In the genomic region with DNA sequence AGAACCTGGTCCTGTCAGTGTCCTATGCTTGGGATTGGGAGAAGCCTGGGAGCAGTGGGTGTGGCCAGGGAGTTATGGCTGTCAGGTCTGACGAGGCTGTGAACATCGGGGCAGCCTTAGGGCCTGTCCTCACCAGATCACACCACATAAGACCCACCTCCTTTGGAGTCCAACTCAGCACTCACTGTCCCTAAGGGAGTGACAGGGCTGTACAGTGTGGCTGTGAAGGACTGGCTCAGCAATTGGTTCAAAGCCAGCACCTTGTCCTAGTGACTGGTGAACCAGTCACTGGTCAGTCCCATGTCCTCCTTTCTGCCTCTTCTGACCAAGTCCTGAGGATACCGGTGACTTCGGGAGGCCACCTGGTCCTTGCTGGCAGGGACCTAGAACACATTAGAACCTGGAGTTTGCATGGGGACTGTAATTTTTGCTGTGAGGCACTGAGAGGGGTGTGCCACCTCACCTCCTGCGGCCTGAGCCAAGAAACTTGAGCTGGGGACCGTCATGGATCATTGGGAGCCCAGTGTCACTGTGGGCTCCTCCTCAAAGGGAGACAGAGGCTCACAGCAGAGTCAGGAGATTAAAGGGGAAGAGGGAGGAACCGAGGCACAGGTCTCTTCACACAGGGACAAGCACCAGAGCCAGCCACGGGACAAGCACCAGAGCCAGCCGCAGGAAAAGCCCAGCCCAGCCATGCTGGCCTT, we compare ENCODE assay signal across 8 mouse cellular contexts. TPM values are rescaled to one million over a fixed set of nuclear protein-coding genes. Genes with fewer than 3 reads are reported as not detected.
DNase-seq lines count a peak whose midpoint lies in the region; ATAC-seq and TF ChIP-seq lines count a peak whose summit lies in the region.

No protein-coding gene starts in this region.

- H3K4me2 ChIP-seq in heart, embryonic 13.5 days, result peak overlapping the region; percentile 97; the same call in 1 of the 2 replicates
- H3K4me2 ChIP-seq in embryonic facial prominence, embryonic 12.5 days (replicated peaks), result no peak overlapping the region
- H3K4me2 ChIP-seq in limb, embryonic 15.5 days, result no peak overlapping the region

- peak overlapping the region; percentile 100 for H3K27ac ChIP-seq in heart, embryonic 13.5 days (replicated peaks)
- H3K27ac ChIP-seq in embryonic facial prominence, embryonic 12.5 days, result peak overlapping the region; percentile 36; the same call in 1 of the 2 replicates
- H3K27ac ChIP-seq in limb, embryonic 15.5 days, result peak overlapping the region; percentile 98

- intact Hi-C loops in heart, postnatal 36 days (cut with DNase I), result loop anchor here (2.0 kb wide), 2 partner anchors 15 to 21 kb away; partner anchors contain the start of gene Mob3a

- no peaks in the 10 kb centered on the region for H3K9me3 ChIP-seq in heart, embryonic 13.5 days
- H3K9me3 ChIP-seq in E14TG2a.4 (ENCODE audit: low read length), result no peaks in the 10 kb centered on the region
- no peaks in the 10 kb centered on the region for H3K9me3 ChIP-seq in embryonic facial prominence, embryonic 12.5 days
- no peaks in the 10 kb centered on the region for H3K9me3 ChIP-seq in limb, embryonic 15.5 days

- TF ChIP-seq CTCF in E14TG2a.4 (conservative IDR thresholded peaks at IDR 0.05; ENCODE audit: low read length), result no peak

- H3K36me3 ChIP-seq in heart, embryonic 13.5 days, result peaks cover 17% of the 10 kb centered on the region
- peaks cover 13% of the 10 kb centered on the region for H3K36me3 ChIP-seq in E14TG2a.4 (ENCODE audit: insufficient read depth, low read length)
- H3K36me3 ChIP-seq in embryonic facial prominence, embryonic 12.5 days, result peaks cover 7% of the 10 kb centered on the region
- peaks cover 14% of the 10 kb centered on the region; the same call in 1 of the 2 replicates for H3K36me3 ChIP-seq in limb, embryonic 15.5 days

- H3K27me3 ChIP-seq in heart, embryonic 13.5 days (replicated peaks), result no peaks in the 10 kb centered on the region
- H3K27me3 ChIP-seq in E14TG2a.4 (ENCODE audit: insufficient read depth, low read length), result no peaks in the 10 kb centered on the region
- H3K27me3 ChIP-seq in embryonic facial prominence, embryonic 12.5 days, result no peaks in the 10 kb centered on the region
- H3K27me3 ChIP-seq in limb, embryonic 15.5 days, result no peaks in the 10 kb centered on the region

- H3K9ac ChIP-seq in heart, embryonic 13.5 days, result peak overlapping the region; percentile 24; the same call in 1 of the 2 replicates
- no peak overlapping the region for H3K9ac ChIP-seq in embryonic facial prominence, embryonic 12.5 days
- no peak overlapping the region for H3K9ac ChIP-seq in limb, embryonic 15.5 days

- no peak overlapping the region for H3K4me3 ChIP-seq in heart, embryonic 13.5 days
- 0 out of 2 replicates have a peak overlapping the region, but pooled peaks have one; percentile 27 for H3K4me3 ChIP-seq in E14TG2a.4 (replicated peaks; ENCODE audit: low read length)
- no peak overlapping the region for H3K4me3 ChIP-seq in embryonic facial prominence, embryonic 12.5 days
- no peak overlapping the region for H3K4me3 ChIP-seq in limb, embryonic 15.5 days

- no peak for DNase-seq in heart, postnatal 36 days
- DNase-seq in Muller cell, postnatal 12 days (ENCODE audit: inconsistent ontology term), result no peak
- no peak for DNase-seq in frontal cortex, postnatal 14 days (ENCODE audit: low spot score in 2 of 2)
- DNase-seq in frontal cortex, postnatal 36 days (ENCODE audit: low spot score in 2 of 2), result no peak

- no peak for ATAC-seq in heart, embryonic 13.5 days (ENCODE audit: extremely low read depth, insufficient number of reproducible peaks, low FRiP score, low TSS enrichment)
- no peak for ATAC-seq in embryonic facial prominence, embryonic 12.5 days (ENCODE audit: insufficient number of reproducible peaks, insufficient read depth, low FRiP score, low TSS enrichment)
- ATAC-seq in limb, embryonic 15.5 days (ENCODE audit: insufficient number of reproducible peaks, low FRiP score, low TSS enrichment, low read depth), result no peak

- peaks cover 43% of the 10 kb centered on the region for H3K4me1 ChIP-seq in heart, embryonic 13.5 days
- H3K4me1 ChIP-seq in E14TG2a.4 (replicated peaks; ENCODE audit: low read depth, low read length), result peaks cover 49% of the 10 kb centered on the region
- peaks cover 26% of the 10 kb centered on the region for H3K4me1 ChIP-seq in embryonic facial prominence, embryonic 12.5 days
- peaks cover 41% of the 10 kb centered on the region for H3K4me1 ChIP-seq in limb, embryonic 15.5 days

- whole genome bisulfite sequencing in heart, embryonic 13.5 days, result 51% methylated on average over 9 of the region's 9 CpGs
- WGBS in embryonic facial prominence, embryonic 12.5 days, result 59% methylated on average over 9 of the region's 9 CpGs
- WGBS in limb, embryonic 15.5 days, result 50% methylated on average over 9 of the region's 9 CpGs

RNA-seq across cellular contexts. Expression of gene Mknk2, which starts 1.8 kb away (rescaled TPM):
- 78.2 and 78.7 TPM in 2 replicates for polyA plus RNA-seq in heart, embryonic 13.5 days (2015; fragmentation: Nextera tagmentation; extraction: Ambion mirVana)
- 100 to 1,000 TPM; 223 to 233 TPM for total RNA-seq in heart, postnatal 36 days (2021)
- polyA plus RNA-seq in embryonic facial prominence, embryonic 12.5 days (2016; fragmentation: Nextera tagmentation; extraction: Ambion mirVana), result 117 and 122 TPM in 2 replicates
- polyA plus RNA-seq in limb, embryonic 15.5 days (2015; fragmentation: Nextera tagmentation; extraction: Ambion mirVana), result 90.1 and 97.5 TPM in 2 replicates

RNA-seq across cellular contexts. Expression of gene Mob3a, which starts 22.1 kb away (rescaled TPM):
- polyA plus RNA-seq in heart, embryonic 13.5 days (2015; fragmentation: Nextera tagmentation; extraction: Ambion mirVana), result 26.0 and 27.2 TPM in 2 replicates
- total RNA-seq in heart, postnatal 36 days (2021), result 1 to 10 TPM; 5.3 to 6.7 TPM
- polyA plus RNA-seq in embryonic facial prominence, embryonic 12.5 days (2016; fragmentation: Nextera tagmentation; extraction: Ambion mirVana), result 57.4 and 60.9 TPM in 2 replicates
- 55.8 and 57.7 TPM in 2 replicates for polyA plus RNA-seq in limb, embryonic 15.5 days (2015; fragmentation: Nextera tagmentation; extraction: Ambion mirVana)

RNA-seq across cellular contexts. Expression of gene Izumo4, which starts 22.3 kb away (rescaled TPM):
- polyA plus RNA-seq in heart, embryonic 13.5 days (2015; fragmentation: Nextera tagmentation; extraction: Ambion mirVana), result 12.7 and 13.5 TPM in 2 replicates
- 1 to 10 TPM; 2.5 to 2.9 TPM for total RNA-seq in heart, postnatal 36 days (2021)
- polyA plus RNA-seq in embryonic facial prominence, embryonic 12.5 days (2016; fragmentation: Nextera tagmentation; extraction: Ambion mirVana), result 20.5 and 23.6 TPM in 2 replicates
- polyA plus RNA-seq in limb, embryonic 15.5 days (2015; fragmentation: Nextera tagmentation; extraction: Ambion mirVana), result 25.9 and 31.0 TPM in 2 replicates

RNA-seq across cellular contexts. Expression of gene Btbd2, which starts 22.8 kb away (rescaled TPM):
- 50.9 and 53.7 TPM in 2 replicates for polyA plus RNA-seq in heart, embryonic 13.5 days (2015; fragmentation: Nextera tagmentation; extraction: Ambion mirVana)
- total RNA-seq in heart, postnatal 36 days (2021), result 10 to 100 TPM; 45.5 to 46.8 TPM
- 109 and 110 TPM in 2 replicates for polyA plus RNA-seq in embryonic facial prominence, embryonic 12.5 days (2016; fragmentation: Nextera tagmentation; extraction: Ambion mirVana)
- polyA plus RNA-seq in limb, embryonic 15.5 days (2015; fragmentation: Nextera tagmentation; extraction: Ambion mirVana), result 54.7 and 68.2 TPM in 2 replicates

RNA-seq across cellular contexts. Expression of gene Csnk1g2, which starts 57.1 kb away (rescaled TPM):
- 87.5 and 89.0 TPM in 2 replicates for polyA plus RNA-seq in heart, embryonic 13.5 days (2015; fragmentation: Nextera tagmentation; extraction: Ambion mirVana)
- 100 to 1,000 TPM; 111 to 119 TPM for total RNA-seq in heart, postnatal 36 days (2021)
- 250 and 263 TPM in 2 replicates for polyA plus RNA-seq in embryonic facial prominence, embryonic 12.5 days (2016; fragmentation: Nextera tagmentation; extraction: Ambion mirVana)
- 126 and 148 TPM in 2 replicates for polyA plus RNA-seq in limb, embryonic 15.5 days (2015; fragmentation: Nextera tagmentation; extraction: Ambion mirVana)

Comparison
In these comparisons a context has a peak if more than half of its experiments do, and no peak if none do; other contexts are left out.
1. H3K27ac ChIP-seq: peak in every context shown above with its lines; median percentile 100 in heart, embryonic 13.5 days; 98 in limb, embryonic 15.5 days; 36 in embryonic facial prominence, embryonic 12.5 days.